Mouse (Mus musculus): ENCODE results near the gene Lrrc3. TPM values are rescaled to one million over a fixed set of nuclear protein-coding genes. Genes with fewer than 3 reads are reported as not detected.

The Lrrc3 gene
- not detected in 2 replicates for polyA plus RNA-seq (2012)

GRCm38 (mm10) chr10:77902211-77902893 lies at the start of gene Lrrc3:
Gene Lrrc3 (minus strand): TSS chr10:77902536.
- no peak for TF ChIP-seq GATA1 (IDR thresholded peaks at IDR 0.05; ENCODE audit: low read length)

GRCm38 (mm10) chr10:77939685-77940084 lies 37.3 kb upstream of the Lrrc3 start:
- no peak for TF ChIP-seq GATA1 (IDR thresholded peaks at IDR 0.05; ENCODE audit: low read length)

GRCm38 (mm10) chr10:77927375-77927774 lies 25.0 kb upstream of the Lrrc3 start:
- TF ChIP-seq GATA1 (IDR thresholded peaks at IDR 0.05; ENCODE audit: low read length): no peak

- TF ChIP-seq GATA1 (IDR thresholded peaks at IDR 0.05; ENCODE audit: low read length): no peak
These were observed 23.8 kb upstream of the Lrrc3 start for GRCm38 (mm10) chr10:77926140-77926539.

GRCm38 (mm10) chr10:77922681-77923080 lies 20.3 kb upstream of the Lrrc3 start:
- TF ChIP-seq GATA1 (IDR thresholded peaks at IDR 0.05; ENCODE audit: low read length): no peak

- TF ChIP-seq GATA1 (IDR thresholded peaks at IDR 0.05; ENCODE audit: low read length): no peak
These were observed 18.7 kb upstream of the Lrrc3 start for GRCm38 (mm10) chr10:77921009-77921408.

- TF ChIP-seq GATA1 (IDR thresholded peaks at IDR 0.05; ENCODE audit: low read length): no peak
These were observed 14.4 kb upstream of the Lrrc3 start for GRCm38 (mm10) chr10:77916636-77917335.

GRCm38 (mm10) chr10:77913292-77913691 lies 11.0 kb upstream of the Lrrc3 start:
- no peak for TF ChIP-seq GATA1 (IDR thresholded peaks at IDR 0.05; ENCODE audit: low read length)

GRCm38 (mm10) chr10:77912605-77913004 lies 10.3 kb upstream of the Lrrc3 start:
- no peak for TF ChIP-seq GATA1 (IDR thresholded peaks at IDR 0.05; ENCODE audit: low read length)

- no peak for TF ChIP-seq GATA1 (IDR thresholded peaks at IDR 0.05; ENCODE audit: low read length)
These were observed 769 bp upstream of the Lrrc3 start for GRCm38 (mm10) chr10:77902894-77903715.

GRCm38 (mm10) chr10:77901871-77902210 lies 495 bp downstream of the Lrrc3 start:
- TF ChIP-seq GATA1 (IDR thresholded peaks at IDR 0.05; ENCODE audit: low read length): no peak

- no peak for TF ChIP-seq GATA1 (IDR thresholded peaks at IDR 0.05; ENCODE audit: low read length)
These were observed 1.2 kb downstream of the Lrrc3 start for GRCm38 (mm10) chr10:77900903-77901818.

GRCm38 (mm10) chr10:77900126-77900525 lies 2.2 kb downstream of the Lrrc3 start:
- no peak for TF ChIP-seq GATA1 (IDR thresholded peaks at IDR 0.05; ENCODE audit: low read length)

GRCm38 (mm10) chr10:77895562-77895961 lies 6.8 kb downstream of the Lrrc3 start:
- TF ChIP-seq GATA1 (IDR thresholded peaks at IDR 0.05; ENCODE audit: low read length): no peak

- TF ChIP-seq GATA1 (IDR thresholded peaks at IDR 0.05; ENCODE audit: low read length): no peak
These were observed 11.3 kb downstream of the Lrrc3 start for GRCm38 (mm10) chr10:77890987-77891565.

All from G1E-ER4 (cell line).